Mouse (Mus musculus): ENCODE data around the gene Fndc8. TPM values are rescaled to one million over a fixed set of nuclear protein-coding genes. Genes with fewer than 3 reads are reported as not detected.
A peak's percentile ranks its signal among the peaks of the same experiment; 100 is the strongest.

Gene Fndc8
- polyA plus RNA-seq, 1 experiment from 2014 or later: 1.1 TPM

GRCm38 (mm10) chr11:82863488-82863931 is 28.4 kb upstream of the Fndc8 start:
- no peak for ATAC-seq (ENCODE audit: low read depth)
- no peak overlapping the region for H3K4me3 ChIP-seq (ENCODE audit: low read depth, low read length)
- H3K4me1 ChIP-seq (ENCODE audit: control insufficient read depth, insufficient read depth, low read length): peaks cover 5% of the 10 kb centered on the region; the same call in 1 of the 2 replicates
- H3K9me3 ChIP-seq (ENCODE audit: control insufficient read depth, low read length): no peaks in the 10 kb centered on the region
- H3K9ac ChIP-seq (replicated peaks; ENCODE audit: low read depth, low read length): 0 out of 2 replicates have a peak overlapping the region, but pooled peaks have one; percentile 7
- no peaks in the 10 kb centered on the region for H3K27me3 ChIP-seq (ENCODE audit: control insufficient read depth, insufficient read depth, low read length)
- 39% methylated on average over 4 of the region's 4 CpGs for WGBS
- H3K27ac ChIP-seq (ENCODE audit: low read depth, low read length): no peak overlapping the region
- no peak overlapping the region for H3K4me2 ChIP-seq (ENCODE audit: low read depth, low read length)
- no peaks in the 10 kb centered on the region for H3K36me3 ChIP-seq (ENCODE audit: control insufficient read depth, insufficient read depth, low read length)

GRCm38 (mm10) chr11:82865957-82866356 is 26.0 kb upstream of the Fndc8 start:
- no peak for ATAC-seq (ENCODE audit: low read depth)
- H3K4me2 ChIP-seq (ENCODE audit: low read depth, low read length): no peak overlapping the region
- no peak overlapping the region for H3K27ac ChIP-seq (ENCODE audit: low read depth, low read length)
- no peaks in the 10 kb centered on the region for H3K27me3 ChIP-seq (ENCODE audit: control insufficient read depth, insufficient read depth, low read length)
- H3K9me3 ChIP-seq (ENCODE audit: control insufficient read depth, low read length): no peaks in the 10 kb centered on the region
- no peak overlapping the region for H3K9ac ChIP-seq (replicated peaks; ENCODE audit: low read depth, low read length)
- 84% methylated on average over 10 of the region's 10 CpGs for WGBS
- H3K36me3 ChIP-seq (ENCODE audit: control insufficient read depth, insufficient read depth, low read length): no peaks in the 10 kb centered on the region
- no peak overlapping the region for H3K4me3 ChIP-seq (ENCODE audit: low read depth, low read length)
- H3K4me1 ChIP-seq (ENCODE audit: control insufficient read depth, insufficient read depth, low read length): peaks cover 5% of the 10 kb centered on the region; the same call in 1 of the 2 replicates

- 25% methylated on average over 7 of the region's 7 CpGs for WGBS
- H3K27ac ChIP-seq (ENCODE audit: low read depth, low read length): no peak overlapping the region
- H3K4me3 ChIP-seq (ENCODE audit: low read depth, low read length): no peak overlapping the region
- no peaks in the 10 kb centered on the region for H3K27me3 ChIP-seq (ENCODE audit: control insufficient read depth, insufficient read depth, low read length)
- H3K4me1 ChIP-seq (ENCODE audit: control insufficient read depth, insufficient read depth, low read length): peaks cover 5% of the 10 kb centered on the region; the same call in 1 of the 2 replicates
- H3K9ac ChIP-seq (replicated peaks; ENCODE audit: low read depth, low read length): no peak overlapping the region
- H3K4me2 ChIP-seq (ENCODE audit: low read depth, low read length): no peak overlapping the region
- no peak for ATAC-seq (ENCODE audit: low read depth)
- H3K36me3 ChIP-seq (ENCODE audit: control insufficient read depth, insufficient read depth, low read length): no peaks in the 10 kb centered on the region
- no peaks in the 10 kb centered on the region for H3K9me3 ChIP-seq (ENCODE audit: control insufficient read depth, low read length)
These were observed 24.9 kb upstream of the Fndc8 start for GRCm38 (mm10) chr11:82866850-82867564.

GRCm38 (mm10) chr11:82867956-82868355 is 24.0 kb upstream of the Fndc8 start:
- Histone ChIP-seq H3K4me1 (ENCODE audit: control insufficient read depth, insufficient read depth, low read length) (peaks cover 5% of the 10 kb centered on the region; the same call in 1 of the 2 replicates), H3K27me3 (ENCODE audit: control insufficient read depth, insufficient read depth, low read length) (no peaks in the 10 kb centered on the region), H3K27ac (ENCODE audit: low read depth, low read length) (no peak overlapping the region), H3K36me3 (ENCODE audit: control insufficient read depth, insufficient read depth, low read length) (no peaks in the 10 kb centered on the region), H3K4me3 (ENCODE audit: low read depth, low read length) (no peak overlapping the region), H3K4me2 (ENCODE audit: low read depth, low read length) (no peak overlapping the region), H3K9ac (replicated peaks; ENCODE audit: low read depth, low read length) (no peak overlapping the region), H3K9me3 (ENCODE audit: control insufficient read depth, low read length) (no peaks in the 10 kb centered on the region)
- WGBS: 84% methylated on average over 5 of the region's 5 CpGs
- ATAC-seq (ENCODE audit: low read depth): no peak

GRCm38 (mm10) chr11:82869506-82870172 is 22.3 kb upstream of the Fndc8 start:
- Histone ChIP-seq H3K27ac (ENCODE audit: low read depth, low read length) (no peak overlapping the region), H3K4me2 (ENCODE audit: low read depth, low read length) (peak overlapping the region; percentile 89; the same call in 1 of the 2 replicates), H3K27me3 (ENCODE audit: control insufficient read depth, insufficient read depth, low read length) (no peaks in the 10 kb centered on the region), H3K4me1 (ENCODE audit: control insufficient read depth, insufficient read depth, low read length) (no peaks in the 10 kb centered on the region; the same call in 1 of the 2 replicates), H3K9me3 (ENCODE audit: control insufficient read depth, low read length) (no peaks in the 10 kb centered on the region), H3K4me3 (ENCODE audit: low read depth, low read length) (peak overlapping the region; percentile 7; the same call in 1 of the 2 replicates), H3K9ac (replicated peaks; ENCODE audit: low read depth, low read length) (no peak overlapping the region), H3K36me3 (ENCODE audit: control insufficient read depth, insufficient read depth, low read length) (no peaks in the 10 kb centered on the region)
- WGBS: 75% methylated on average over 9 of the region's 9 CpGs
- no peak for ATAC-seq (ENCODE audit: low read depth)

GRCm38 (mm10) chr11:82870173-82871030 is 21.5 kb upstream of the Fndc8 start:
- H3K36me3 ChIP-seq (ENCODE audit: control insufficient read depth, insufficient read depth, low read length): no peaks in the 10 kb centered on the region
- no peaks in the 10 kb centered on the region; the same call in 1 of the 2 replicates for H3K4me1 ChIP-seq (ENCODE audit: control insufficient read depth, insufficient read depth, low read length)
- H3K9me3 ChIP-seq (ENCODE audit: control insufficient read depth, low read length): no peaks in the 10 kb centered on the region
- peak overlapping the region; percentile 61 for H3K4me3 ChIP-seq (ENCODE audit: low read depth, low read length)
- WGBS: 6% methylated on average over 35 of the region's 36 CpGs
- 0 out of 2 replicates have a peak overlapping the region, but pooled peaks have one; percentile 5 for H3K27ac ChIP-seq (ENCODE audit: low read depth, low read length)
- no peaks in the 10 kb centered on the region for H3K27me3 ChIP-seq (ENCODE audit: control insufficient read depth, insufficient read depth, low read length)
- peak overlapping the region; percentile 89 for H3K4me2 ChIP-seq (ENCODE audit: low read depth, low read length)
- peak overlapping the region; percentile 74 for H3K9ac ChIP-seq (replicated peaks; ENCODE audit: low read depth, low read length)
- ATAC-seq (ENCODE audit: low read depth): peak; percentile 31

GRCm38 (mm10) chr11:82871031-82871446 is 20.9 kb upstream of the Fndc8 start, which contains the start of gene Rffl:
Gene Rffl (minus strand): TSS chr11:82871210.
- Histone ChIP-seq H3K4me3 (ENCODE audit: low read depth, low read length) (peak within 1 kb of the TSS; percentile 61), H3K27me3 (ENCODE audit: control insufficient read depth, insufficient read depth, low read length) (no peaks in the 10 kb centered on the region), H3K27ac (ENCODE audit: low read depth, low read length) (peak within 1 kb of the TSS; percentile 5; the same call in 1 of the 2 replicates), H3K36me3 (ENCODE audit: control insufficient read depth, insufficient read depth, low read length) (no peaks in the 10 kb centered on the region), H3K9me3 (ENCODE audit: control insufficient read depth, low read length) (no peaks in the 10 kb centered on the region), H3K4me1 (ENCODE audit: control insufficient read depth, insufficient read depth, low read length) (no peaks in the 10 kb centered on the region; the same call in 1 of the 2 replicates), H3K4me2 (ENCODE audit: low read depth, low read length) (peak within 1 kb of the TSS; percentile 89), H3K9ac (replicated peaks; ENCODE audit: low read depth, low read length) (peak within 1 kb of the TSS; percentile 74)
- WGBS: 0% methylated on average over 43 of the region's 43 CpGs
- ATAC-seq (ENCODE audit: low read depth): peak; percentile 93

- no peak for ATAC-seq (ENCODE audit: low read depth)
- H3K4me3 ChIP-seq (ENCODE audit: low read depth, low read length): no peak overlapping the region
- no peaks in the 10 kb centered on the region; the same call in 1 of the 2 replicates for H3K4me1 ChIP-seq (ENCODE audit: control insufficient read depth, insufficient read depth, low read length)
- H3K9me3 ChIP-seq (ENCODE audit: control insufficient read depth, low read length): no peaks in the 10 kb centered on the region
- no peaks in the 10 kb centered on the region for H3K27me3 ChIP-seq (ENCODE audit: control insufficient read depth, insufficient read depth, low read length)
- no peaks in the 10 kb centered on the region for H3K36me3 ChIP-seq (ENCODE audit: control insufficient read depth, insufficient read depth, low read length)
- H3K4me2 ChIP-seq (ENCODE audit: low read depth, low read length): no peak overlapping the region
- WGBS: 48% methylated on average over 5 of the region's 5 CpGs
- H3K9ac ChIP-seq (replicated peaks; ENCODE audit: low read depth, low read length): no peak overlapping the region
- no peak overlapping the region for H3K27ac ChIP-seq (ENCODE audit: low read depth, low read length)
These were observed 17.0 kb upstream of the Fndc8 start for GRCm38 (mm10) chr11:82874924-82875323.
